Mouse (Mus musculus) cerebral cortex, adult 2 months (tissue): ENCODE measurements around the gene Ssxb2.

Experiments used
- WGBS: fragments of 180-500 bp; shearing (Covaris S2); methylation state at CpG from one replicate; pipeline ENCODE4 v1.1.7; 2018; 5-methylcytosine and 5-hydroxymethylcytosine counted together

The Ssxb2 gene

GRCm38 (mm10) chrX:8461626-8462025, at the start of gene Ssxb2:
Ssxb2 (minus strand) TSS chrX:8461726.
- 68% methylated on average over 2 of the region's 2 CpGs for WGBS

- WGBS, result 29% methylated on average over 1 of the region's 1 CpGs
Observed at GRCm38 (mm10) chrX:8413005-8413404, 48.5 kb downstream of the Ssxb2 start, which contains the start of gene Ssxb1. Ssxb1 (plus strand) TSS chrX:8413305.
